Mouse (Mus musculus) heart, adult 2 months (tissue): ENCODE data around the gene Trp53rka.

Experiments
- CTCF ChIP-seq: fragments of 200-600 bp; IDR thresholded peaks from 2 replicates; pipeline ENCODE4 v1.8.1; 2022; ENCODE audit warnings: antibody characterized with exemption, mild to moderate bottlenecking, moderate library complexity
- EP300 ChIP-seq: fragments of 200-500 bp; IDR thresholded peaks from 2 replicates; pipeline ENCODE4 v1.6.1; 2011; ENCODE audit warnings: low read depth, low read length, control low read depth; ENCODE audit not compliant: insufficient read depth

GRCm38 (mm10) chr2:165486881-165487535, 6.1 kb downstream of the Trp53rka start:
- TF ChIP-seq EP300 = 0 out of 2 replicates have a peak, but pooled peaks have one; percentile 38
- peak; percentile 83 for TF ChIP-seq CTCF
